Mouse (Mus musculus): Measurements from ENCODE around the gene Tnfrsf18.

GRCm38 (mm10) chr4:156064510-156064897 is 38.5 kb downstream of the Tnfrsf18 start:
- TF ChIP-seq CTCF (IDR thresholded peaks at IDR 0.05; ENCODE audit: low read depth) (no peak), EP300 (IDR thresholded peaks at IDR 0.05; ENCODE audit: low read depth) (no peak)
